Mouse (Mus musculus): ENCODE measurements around the gene Cpne7. TPM values are rescaled to one million over a fixed set of nuclear protein-coding genes. Genes with fewer than 3 reads are reported as not detected.

The Cpne7 gene
- polyA plus RNA-seq, 1 experiment from 2014 or later, result 0.40 TPM

DNA sequence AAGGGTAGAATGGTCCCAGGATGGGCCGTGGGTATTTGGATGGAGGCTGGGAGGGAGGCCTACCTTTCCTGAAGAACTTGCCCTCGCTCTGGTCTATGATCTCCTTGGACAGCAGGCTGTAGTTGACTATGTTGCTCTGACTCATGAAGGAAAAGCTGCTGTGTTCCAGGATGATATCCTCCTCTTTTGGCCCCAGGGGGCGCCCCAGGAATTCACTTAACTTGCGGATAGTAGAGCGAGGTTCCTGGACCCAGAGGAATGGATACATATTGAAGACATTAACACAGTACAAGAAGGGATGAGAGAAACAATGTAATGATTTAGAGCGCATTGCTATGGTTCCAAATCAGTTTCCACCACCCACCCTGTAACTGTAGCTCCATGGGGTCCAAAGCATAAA lies 28.1 kb downstream of the Cpne7 start:
- no peak for ATAC-seq (ENCODE audit: insufficient read depth, low FRiP score, low TSS enrichment)
- Histone ChIP-seq H3K4me2 (ENCODE audit: low read depth) (no peak overlapping the region), H3K4me3 (ENCODE audit: low read depth, low read length) (no peak overlapping the region), H3K4me1 (ENCODE audit: control insufficient read depth, insufficient read depth, low read length) (no peaks in the 10 kb centered on the region), H3K36me3 (ENCODE audit: control insufficient read depth, insufficient read depth, low read length) (no peaks in the 10 kb centered on the region), H3K27ac (ENCODE audit: low read depth, low read length) (no peak overlapping the region), H3K9me3 (ENCODE audit: control insufficient read depth, low read length) (no peaks in the 10 kb centered on the region), H3K9ac (ENCODE audit: low read length) (no peak overlapping the region), H3K27me3 (ENCODE audit: control insufficient read depth, insufficient read depth, low read length) (no peaks in the 10 kb centered on the region)
- WGBS, result 57% methylated on average over 6 of the region's 6 CpGs
- peak; percentile 55 for DNase-seq (ENCODE audit: low spot score)

DNA sequence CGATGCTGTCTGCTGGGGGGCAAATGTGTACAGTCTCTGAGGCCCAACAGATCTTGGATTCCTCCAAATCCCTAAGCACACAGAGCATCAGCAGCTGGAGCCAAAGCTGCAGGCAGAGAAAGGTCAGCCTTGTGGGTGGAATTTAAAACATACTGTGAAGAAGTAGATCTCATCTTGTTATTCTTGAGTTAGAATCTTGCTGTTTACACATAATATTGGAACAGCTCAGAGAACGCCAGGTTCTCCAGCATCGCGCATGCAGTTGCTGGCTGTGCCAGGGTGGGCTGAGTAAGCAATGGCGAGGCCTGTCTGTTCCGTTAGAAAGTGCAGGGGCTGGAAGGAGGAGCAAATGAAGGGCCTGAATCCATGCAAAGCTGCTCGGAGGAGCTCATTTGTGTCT lies 29.2 kb downstream of the Cpne7 start:
- H3K36me3 ChIP-seq (ENCODE audit: control insufficient read depth, insufficient read depth, low read length), result no peaks in the 10 kb centered on the region
- H3K9ac ChIP-seq (ENCODE audit: low read length), result no peak overlapping the region
- ATAC-seq (ENCODE audit: insufficient read depth, low FRiP score, low TSS enrichment) (no peak), DNase-seq (ENCODE audit: low spot score) (no peak)
- H3K4me2 ChIP-seq (ENCODE audit: low read depth), result no peak overlapping the region
- H3K27me3 ChIP-seq (ENCODE audit: control insufficient read depth, insufficient read depth, low read length), result no peaks in the 10 kb centered on the region
- WGBS, result 87% methylated on average over 7 of the region's 7 CpGs
- no peaks in the 10 kb centered on the region for H3K4me1 ChIP-seq (ENCODE audit: control insufficient read depth, insufficient read depth, low read length)
- H3K4me3 ChIP-seq (ENCODE audit: low read depth, low read length), result no peak overlapping the region
- no peaks in the 10 kb centered on the region for H3K9me3 ChIP-seq (ENCODE audit: control insufficient read depth, low read length)
- no peak overlapping the region for H3K27ac ChIP-seq (ENCODE audit: low read depth, low read length)

DNA sequence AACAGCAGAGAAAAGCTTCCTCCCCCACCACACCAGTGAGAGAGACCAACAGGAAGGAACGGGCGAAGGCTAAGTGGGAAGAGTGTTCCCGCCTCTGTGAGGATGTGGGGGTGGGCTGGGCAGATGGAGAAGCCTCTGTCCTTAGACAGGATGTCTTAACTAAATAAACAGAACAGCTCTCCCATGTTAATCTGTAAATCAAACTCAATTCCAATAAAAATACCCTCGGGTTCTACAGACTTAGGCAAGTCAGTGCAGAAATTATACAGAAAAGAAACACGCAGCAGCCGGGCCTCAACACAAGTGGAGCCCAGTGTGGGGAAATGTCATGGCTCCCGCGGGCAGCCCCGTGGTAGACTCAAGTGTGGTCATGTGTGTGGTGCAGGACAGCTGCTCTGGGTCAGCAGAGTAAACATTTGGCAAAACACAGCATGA lies 33.6 kb downstream of the Cpne7 start:
- no peak for ATAC-seq (ENCODE audit: insufficient read depth, low FRiP score, low TSS enrichment)
- H3K27me3 ChIP-seq (ENCODE audit: control insufficient read depth, insufficient read depth, low read length), result no peaks in the 10 kb centered on the region
- H3K4me1 ChIP-seq (ENCODE audit: control insufficient read depth, insufficient read depth, low read length), result no peaks in the 10 kb centered on the region
- 73% methylated on average over 9 of the region's 9 CpGs for WGBS
- no peak overlapping the region for H3K4me2 ChIP-seq (ENCODE audit: low read depth)
- H3K27ac ChIP-seq (ENCODE audit: low read depth, low read length), result no peak overlapping the region
- H3K9me3 ChIP-seq (ENCODE audit: control insufficient read depth, low read length), result no peaks in the 10 kb centered on the region
- H3K36me3 ChIP-seq (ENCODE audit: control insufficient read depth, insufficient read depth, low read length), result no peaks in the 10 kb centered on the region
- no peak overlapping the region for H3K9ac ChIP-seq (ENCODE audit: low read length)
- H3K4me3 ChIP-seq (ENCODE audit: low read depth, low read length), result no peak overlapping the region
- DNase-seq (ENCODE audit: low spot score), result no peak

GRCm38 (mm10) chr8:123155177-123155576 lies 38.0 kb downstream of the Cpne7 start:
- 85% methylated on average over 5 of the region's 5 CpGs for WGBS
- ATAC-seq (ENCODE audit: insufficient read depth, low FRiP score, low TSS enrichment) (no peak), DNase-seq (ENCODE audit: low spot score) (no peak)
- Histone ChIP-seq H3K27ac (ENCODE audit: low read depth, low read length) (no peak overlapping the region), H3K9me3 (ENCODE audit: control insufficient read depth, low read length) (no peaks in the 10 kb centered on the region), H3K36me3 (ENCODE audit: control insufficient read depth, insufficient read depth, low read length) (no peaks in the 10 kb centered on the region), H3K4me1 (ENCODE audit: control insufficient read depth, insufficient read depth, low read length) (no peaks in the 10 kb centered on the region), H3K4me3 (ENCODE audit: low read depth, low read length) (no peak overlapping the region), H3K4me2 (ENCODE audit: low read depth) (no peak overlapping the region), H3K9ac (ENCODE audit: low read length) (no peak overlapping the region), H3K27me3 (ENCODE audit: control insufficient read depth, insufficient read depth, low read length) (no peaks in the 10 kb centered on the region)

DNA sequence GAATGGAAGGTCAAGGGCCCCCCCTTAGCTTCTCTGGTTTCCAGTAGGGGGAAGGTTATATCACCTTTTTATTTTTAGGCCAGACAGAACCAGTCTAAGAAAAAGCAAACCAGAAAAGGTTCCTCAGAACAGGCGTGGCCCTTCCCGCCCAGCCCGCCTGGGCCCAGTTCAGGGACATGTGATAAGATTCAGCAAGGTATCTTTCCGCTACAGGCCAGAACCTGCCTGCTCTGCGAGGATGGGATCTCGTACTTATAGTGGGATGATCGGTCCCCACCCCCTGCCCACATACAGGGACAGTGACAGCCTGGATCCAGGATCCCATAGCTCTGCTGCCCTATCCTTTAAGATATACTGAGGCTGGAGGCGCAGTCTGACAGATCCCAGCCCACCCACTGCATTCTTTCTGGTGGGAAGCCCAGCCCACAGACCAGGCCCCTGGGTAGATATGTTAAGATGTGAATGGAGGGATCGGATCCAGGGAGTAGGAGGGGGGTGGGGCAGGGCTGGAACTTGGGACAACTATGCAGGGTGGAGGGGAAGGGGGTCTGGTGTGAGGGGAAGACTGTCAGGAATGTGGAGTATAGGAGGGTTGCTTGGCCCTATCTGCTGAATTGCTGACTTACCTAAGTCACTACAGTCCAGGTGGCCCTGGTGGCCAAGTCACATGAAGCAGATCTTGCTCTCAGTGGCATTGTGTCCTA lies 39.0 kb downstream of the Cpne7 start:
- 83% methylated on average over 9 of the region's 9 CpGs for WGBS
- H3K9me3 ChIP-seq (ENCODE audit: control insufficient read depth, low read length), result no peaks in the 10 kb centered on the region
- H3K4me3 ChIP-seq (ENCODE audit: low read depth, low read length), result no peak overlapping the region
- ATAC-seq (ENCODE audit: insufficient read depth, low FRiP score, low TSS enrichment), result no peak
- no peaks in the 10 kb centered on the region for H3K4me1 ChIP-seq (ENCODE audit: control insufficient read depth, insufficient read depth, low read length)
- H3K9ac ChIP-seq (ENCODE audit: low read length), result no peak overlapping the region
- H3K36me3 ChIP-seq (ENCODE audit: control insufficient read depth, insufficient read depth, low read length), result no peaks in the 10 kb centered on the region
- no peak overlapping the region for H3K27ac ChIP-seq (ENCODE audit: low read depth, low read length)
- no peak overlapping the region for H3K4me2 ChIP-seq (ENCODE audit: low read depth)
- no peaks in the 10 kb centered on the region for H3K27me3 ChIP-seq (ENCODE audit: control insufficient read depth, insufficient read depth, low read length)
- DNase-seq (ENCODE audit: low spot score), result no peak

GRCm38 (mm10) chr8:123157888-123158465 lies 40.8 kb downstream of the Cpne7 start, which contains the start of gene Sult5a1:
Sult5a1 (minus strand) TSS chr8:123158315.
- no peaks in the 10 kb centered on the region for H3K9me3 ChIP-seq (ENCODE audit: control insufficient read depth, low read length)
- H3K4me3 ChIP-seq (ENCODE audit: low read depth, low read length), result no peak within 1 kb of the TSS
- DNase-seq (ENCODE audit: low spot score) (no peak), ATAC-seq (ENCODE audit: insufficient read depth, low FRiP score, low TSS enrichment) (no peak)
- no peak within 1 kb of the TSS for H3K9ac ChIP-seq (ENCODE audit: low read length)
- no peak within 1 kb of the TSS for H3K4me2 ChIP-seq (ENCODE audit: low read depth)
- H3K27me3 ChIP-seq (ENCODE audit: control insufficient read depth, insufficient read depth, low read length), result no peaks in the 10 kb centered on the region
- no peaks in the 10 kb centered on the region for H3K4me1 ChIP-seq (ENCODE audit: control insufficient read depth, insufficient read depth, low read length)
- H3K27ac ChIP-seq (ENCODE audit: low read depth, low read length), result no peak within 1 kb of the TSS
- H3K36me3 ChIP-seq (ENCODE audit: control insufficient read depth, insufficient read depth, low read length), result no peaks in the 10 kb centered on the region
- WGBS, result 40% methylated on average over 13 of the region's 13 CpGs

GRCm38 (mm10) chr8:123181391-123181790 lies 64.2 kb downstream of the Cpne7 start:
- peak; percentile 34 for DNase-seq (ENCODE audit: low spot score)
- no peak overlapping the region for H3K4me3 ChIP-seq (ENCODE audit: low read depth, low read length)
- H3K9me3 ChIP-seq (ENCODE audit: control insufficient read depth, low read length), result peaks cover 6% of the 10 kb centered on the region; the same call in 1 of the 2 replicates
- no peak for ATAC-seq (ENCODE audit: insufficient read depth, low FRiP score, low TSS enrichment)
- no peaks in the 10 kb centered on the region for H3K27me3 ChIP-seq (ENCODE audit: control insufficient read depth, insufficient read depth, low read length)
- peaks cover 4% of the 10 kb centered on the region; the same call in 1 of the 2 replicates for H3K4me1 ChIP-seq (ENCODE audit: control insufficient read depth, insufficient read depth, low read length)
- 62% methylated on average over 3 of the region's 3 CpGs for WGBS
- no peak overlapping the region for H3K9ac ChIP-seq (ENCODE audit: low read length)
- no peak overlapping the region for H3K27ac ChIP-seq (ENCODE audit: low read depth, low read length)
- no peak overlapping the region for H3K4me2 ChIP-seq (ENCODE audit: low read depth)
- no peaks in the 10 kb centered on the region for H3K36me3 ChIP-seq (ENCODE audit: control insufficient read depth, insufficient read depth, low read length)
